Comparison of ENCODE assay signal across 10 mouse cellular contexts in the genomic region with DNA sequence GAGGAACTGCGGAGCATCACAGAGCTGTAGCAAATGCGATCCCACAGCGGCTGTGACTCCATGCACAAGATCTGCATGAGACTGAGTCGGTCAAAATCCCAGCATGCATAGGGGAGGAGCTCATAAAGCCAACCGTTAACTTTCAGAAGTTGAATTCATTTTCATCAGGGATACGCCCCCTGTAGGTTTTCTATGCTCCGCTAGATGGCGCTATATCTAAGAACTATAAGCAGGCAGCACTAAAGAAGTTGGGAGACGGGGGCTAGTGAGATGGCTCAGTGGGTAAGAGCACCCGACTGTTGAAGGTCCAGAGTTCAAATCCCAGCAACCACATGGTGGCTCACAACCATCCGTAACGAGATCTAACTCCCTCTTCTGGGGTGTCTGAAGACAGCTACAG. TPM values are rescaled to one million over a fixed set of nuclear protein-coding genes. Genes with fewer than 3 reads are reported as not detected.
A peak's percentile ranks its signal among the peaks of the same experiment; 100 is the strongest.
DNase-seq lines count a peak whose midpoint lies in the region; TF ChIP-seq lines count a peak whose summit lies in the region.
"Had no signal": no experiment of that assay in that cellular context is flagged by ENCODE, and none has a peak within 500 bp of the region (broad histone marks: within the 10 kb centered on the region; RNA-seq: fewer than 3 reads in every experiment).

No protein-coding gene starts in this region.

- H3K4me3 ChIP-seq in E14TG2a.4 (replicated peaks; ENCODE audit: low read length) = no peak overlapping the region
- H3K4me3 ChIP-seq: erythroblast, embryonic 14.5 days had no signal

- TF ChIP-seq CTCF in E14TG2a.4 (conservative IDR thresholded peaks at IDR 0.05; ENCODE audit: low read length) = peak; percentile 79

- no peaks in the 10 kb centered on the region for H3K36me3 ChIP-seq in E14TG2a.4 (ENCODE audit: insufficient read depth, low read length)

- intact Hi-C loops in heart, postnatal 10 days (cut with DNase I) = no loop called here

- peak; percentile 12 to 30 for DNase-seq in heart, postnatal 10 days
- DNase-seq in heart, adult 11 months = no peak
- DNase-seq in 3134 (ENCODE audit: extremely low read depth, insufficient read length, low spot score) = peak; percentile 6
- DNase-seq in induced T-regulatory cell, adult 2 months (ENCODE audit: low read depth) = peak; percentile 67
- no peak for DNase-seq in frontal cortex, postnatal 10 days (ENCODE audit: low spot score in 2 of 2)
- DNase-seq in layer of hippocampus, adult 8-10 months (ENCODE audit: low spot score in 2 of 2) = no peak
- no peak for DNase-seq in adrenal gland, postnatal 4 days (ENCODE audit: low spot score in 2 of 2)
- DNase-seq: kidney, postnatal 25 days had no signal

- H3K4me1 ChIP-seq in E14TG2a.4 (replicated peaks; ENCODE audit: low read depth, low read length) = no peaks in the 10 kb centered on the region

- no peaks in the 10 kb centered on the region for H3K27me3 ChIP-seq in E14TG2a.4 (ENCODE audit: insufficient read depth, low read length)

- H3K9me3 ChIP-seq in E14TG2a.4 (ENCODE audit: low read length) = no peaks in the 10 kb centered on the region

RNA-seq across cellular contexts. Expression of gene Ipcef1, which starts 16.3 kb away (rescaled TPM):
- total RNA-seq in heart, postnatal 10 days (2021) = under 1 TPM; 0.17 to 0.31 TPM
- total RNA-seq in layer of hippocampus, adult 8-10 months (2022) = 10 to 100 TPM; 16.0 to 26.8 (median 22.0) TPM
- total RNA-seq in adrenal gland, postnatal 4 days (2021) = 1 to 10 TPM in 1 of 2 experiments, under 1 TPM in 1; 0.45 to 2.1 TPM

Comparison
In these comparisons a context has a peak if more than half of its experiments do, and no peak if none do; other contexts are left out.
1. DNase-seq: peak in heart, postnatal 10 days (2 of 2), 3134 (single experiment) and induced T-regulatory cell, adult 2 months (single experiment); none in heart, adult 11 months (single experiment), frontal cortex, postnatal 10 days (0 of 2), layer of hippocampus, adult 8-10 months (0 of 2) and adrenal gland, postnatal 4 days (0 of 2).
2. RNA of gene Ipcef1, which starts 16.3 kb away (total RNA-seq): 16.0 to 26.8 TPM in layer of hippocampus, adult 8-10 months; 0.45 to 2.1 TPM in adrenal gland, postnatal 4 days and 0.17 to 0.31 TPM in heart, postnatal 10 days; every median in the first group is over 4 times any median in the second.